Mouse (Mus musculus): ENCODE measurements around the gene Ak2.

GRCm38 (mm10) chr4:129021426-129021825 is 29.7 kb downstream of the Ak2 start:
- no peak for TF ChIP-seq CTCF (conservative IDR thresholded peaks at IDR 0.05 in 1 of 2, IDR thresholded peaks at IDR 0.05 in 1 of 2; ENCODE audit: low read depth in 2 of 2, low read length in 2 of 2)
- TF ChIP-seq MAFK (IDR thresholded peaks at IDR 0.05; ENCODE audit: insufficient replicate concordance, low read length) = no peak
- no peak for TF ChIP-seq POLR2A (IDR thresholded peaks at IDR 0.05; ENCODE audit: low read depth, low read length)
- TF ChIP-seq RCOR1 (conservative IDR thresholded peaks at IDR 0.05; ENCODE audit: low read depth, low read length) = no peak
- TF ChIP-seq KAT2A (IDR thresholded peaks at IDR 0.05; ENCODE audit: insufficient replicate concordance, low read length) = no peak
- no peak for TF ChIP-seq MAX (IDR thresholded peaks at IDR 0.05; ENCODE audit: low read length)
- TF ChIP-seq JUND (conservative IDR thresholded peaks at IDR 0.05; ENCODE audit: low read depth, low read length) = no peak
- TF ChIP-seq USF1 (IDR thresholded peaks at IDR 0.05; ENCODE audit: low read depth, low read length) = no peak

Measured in CH12.LX (cell line).